Mouse (Mus musculus): ENCODE data around the gene Herc1.

DNA sequence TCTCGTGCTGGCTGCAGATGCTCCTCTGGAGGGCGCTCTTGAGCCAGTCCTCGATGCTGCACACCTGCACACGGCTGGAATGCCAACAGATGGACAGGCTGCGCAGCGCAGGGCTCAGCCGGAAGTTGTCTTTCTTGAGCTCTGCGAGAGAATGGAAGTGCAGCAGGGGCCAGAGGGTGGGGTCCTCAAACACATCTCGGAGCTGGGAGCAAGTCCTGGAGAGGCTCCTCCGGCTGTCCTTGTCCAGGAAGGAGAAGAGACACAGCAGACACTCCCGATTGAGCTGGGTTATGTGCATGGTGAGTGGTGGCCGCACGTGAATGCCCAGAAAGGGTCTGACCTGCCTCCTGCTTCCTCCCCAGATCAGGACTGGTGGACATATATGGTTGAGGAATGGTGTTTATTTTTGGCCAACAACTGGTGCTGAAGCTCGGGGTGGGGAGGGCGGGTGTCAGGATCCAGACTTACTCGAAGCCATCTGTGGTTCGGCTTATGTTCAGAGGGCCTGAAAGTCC lies 164.1 kb downstream of the Herc1 start, which contains the start of gene Fbxl22:
- no peak for TF ChIP-seq POLR2A (IDR thresholded peaks at IDR 0.05; ENCODE audit: low read depth, low read length)
- TF ChIP-seq CTCF (IDR thresholded peaks at IDR 0.05; ENCODE audit: extremely low read depth, insufficient read depth, insufficient read length, insufficient replicate concordance) = peak; percentile 51; the same call in 1 of the 2 replicates
